In the genomic region with DNA sequence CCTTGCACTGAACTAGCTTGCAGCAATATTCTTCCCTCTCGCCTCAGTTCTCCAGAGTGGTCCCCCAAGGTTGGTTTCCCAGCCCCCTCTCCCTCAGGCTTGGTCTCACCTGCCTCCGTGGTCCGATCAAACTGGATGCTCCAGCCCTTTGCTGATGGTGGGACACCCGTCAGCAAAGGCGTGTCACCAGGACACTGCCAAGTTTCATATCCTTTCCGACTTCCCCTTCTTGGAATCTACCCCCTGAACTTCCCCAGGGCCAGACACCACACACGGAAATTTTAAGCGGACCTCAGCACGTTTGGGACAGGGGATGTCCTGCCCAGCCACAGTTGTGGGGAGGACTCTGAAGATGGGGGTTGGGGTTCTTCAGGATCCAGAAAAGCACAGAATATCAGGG, we compare ENCODE assay signal across 8 mouse cellular contexts. TPM values are rescaled to one million over a fixed set of nuclear protein-coding genes. Genes with fewer than 3 reads are reported as not detected.
A peak's percentile ranks its signal among the peaks of the same experiment; 100 is the strongest.
DNase-seq lines count a peak whose midpoint lies in the region; ATAC-seq and TF ChIP-seq lines count a peak whose summit lies in the region.

A gene (minus strand): TSS at position 167 of the 400 bp plus-strand sequence.

- peaks cover 13% of the 10 kb centered on the region for H3K27me3 ChIP-seq in embryonic facial prominence, embryonic 11.5 days (ENCODE audit: control insufficient read depth, insufficient read depth, low read length)
- peaks cover 62% of the 10 kb centered on the region for H3K27me3 ChIP-seq in embryonic facial prominence, embryonic 10.5 days (replicated peaks; ENCODE audit: low read depth, poor library complexity, severe bottlenecking)
- H3K27me3 ChIP-seq in testis, adult 2 months (ENCODE audit: control insufficient read depth, insufficient read depth, low read length) = no peaks in the 10 kb centered on the region
- H3K27me3 ChIP-seq in hindbrain, embryonic 14.5 days (ENCODE audit: control insufficient read depth, insufficient read depth, low read length) = peaks cover 33% of the 10 kb centered on the region
- peaks cover 4% of the 10 kb centered on the region; the same call in 1 of the 2 replicates for H3K27me3 ChIP-seq in liver, embryonic 14.5 days (ENCODE audit: control insufficient read depth, insufficient read depth, low read length)

- WGBS in embryonic facial prominence, embryonic 11.5 days = 80% methylated on average over 9 of the region's 9 CpGs
- 81% methylated on average over 9 of the region's 9 CpGs for WGBS in embryonic facial prominence, embryonic 10.5 days
- WGBS in hindbrain, embryonic 14.5 days = 84% methylated on average over 9 of the region's 9 CpGs
- WGBS in liver, embryonic 14.5 days (ENCODE audit: insufficient replicate concordance) = 49% methylated on average over 9 of the region's 9 CpGs

- no peaks in the 10 kb centered on the region for H3K36me3 ChIP-seq in embryonic facial prominence, embryonic 11.5 days (replicated peaks; ENCODE audit: control insufficient read depth, insufficient read depth, low read depth, low read length)
- no peaks in the 10 kb centered on the region for H3K36me3 ChIP-seq in embryonic facial prominence, embryonic 10.5 days (replicated peaks)
- no peaks in the 10 kb centered on the region for H3K36me3 ChIP-seq in testis, adult 2 months (ENCODE audit: control insufficient read depth, insufficient read depth, low read length)
- H3K36me3 ChIP-seq in hindbrain, embryonic 14.5 days (replicated peaks; ENCODE audit: control insufficient read depth, insufficient read depth) = no peaks in the 10 kb centered on the region
- H3K36me3 ChIP-seq in liver, embryonic 14.5 days (replicated peaks; ENCODE audit: control insufficient read depth, insufficient read depth, low read depth) = no peaks in the 10 kb centered on the region

- no peak for ATAC-seq in embryonic facial prominence, embryonic 11.5 days (replicated peaks; ENCODE audit: insufficient number of reproducible peaks, low FRiP score, low TSS enrichment, low read depth)
- no peak for ATAC-seq in hindbrain, embryonic 14.5 days (ENCODE audit: low FRiP score)
- no peak for ATAC-seq in liver, embryonic 14.5 days (ENCODE audit: insufficient read depth)
- ATAC-seq in activated CD4-positive, CD25-positive, alpha-beta regulatory T cell, adult 4 months = no peak

- no peak for DNase-seq in embryonic facial prominence, embryonic 11.5 days (ENCODE audit: low spot score)
- no peak for DNase-seq in embryonic facial prominence, embryonic 10.5 days (ENCODE audit: low spot score)
- DNase-seq in testis, postnatal 10 days (ENCODE audit: low spot score) = no peak
- no peak for DNase-seq in hindbrain, embryonic 14.5 days (ENCODE audit: low spot score)
- DNase-seq in liver, embryonic 14.5 days (ENCODE audit: low read depth in 3 of 3, low spot score in 3 of 3) = no peak
- DNase-seq in thymus, postnatal 36 days = no peak

- TF ChIP-seq CTCF in testis, adult 2 months (IDR thresholded peaks at IDR 0.05; ENCODE audit: control insufficient read depth, insufficient read depth, insufficient replicate concordance, low read depth, low read length) = no peak
- no peak for TF ChIP-seq CTCF in liver, embryonic 14.5 days (IDR thresholded peaks at IDR 0.05; ENCODE audit: low read depth)

- H3K4me3 ChIP-seq in embryonic facial prominence, embryonic 11.5 days (ENCODE audit: low read depth, low read length) = no peak within 1 kb of the TSS
- no peak within 1 kb of the TSS for H3K4me3 ChIP-seq in embryonic facial prominence, embryonic 10.5 days
- H3K4me3 ChIP-seq in testis, adult 2 months (ENCODE audit: control insufficient read depth, low read depth, low read length) = peak within 1 kb of the TSS; percentile 3; the same call in 1 of the 2 replicates
- H3K4me3 ChIP-seq in hindbrain, embryonic 14.5 days (replicated peaks; ENCODE audit: low read length) = no peak within 1 kb of the TSS
- no peak within 1 kb of the TSS for H3K4me3 ChIP-seq in liver, embryonic 14.5 days (ENCODE audit: insufficient read depth in 1 of 2, low read depth in 2 of 2, low read length in 2 of 2)

- no peaks in the 10 kb centered on the region for H3K9me3 ChIP-seq in embryonic facial prominence, embryonic 11.5 days (replicated peaks; ENCODE audit: control insufficient read depth, low read length)
- H3K9me3 ChIP-seq in embryonic facial prominence, embryonic 10.5 days = no peaks in the 10 kb centered on the region
- H3K9me3 ChIP-seq in hindbrain, embryonic 14.5 days (ENCODE audit: control insufficient read depth, low read length) = no peaks in the 10 kb centered on the region
- no peaks in the 10 kb centered on the region for H3K9me3 ChIP-seq in liver, embryonic 14.5 days (ENCODE audit: control insufficient read depth, low read length)

- H3K4me2 ChIP-seq in embryonic facial prominence, embryonic 11.5 days (ENCODE audit: low read depth, low read length) = no peak within 1 kb of the TSS
- no peak within 1 kb of the TSS for H3K4me2 ChIP-seq in hindbrain, embryonic 14.5 days (replicated peaks)
- H3K4me2 ChIP-seq in liver, embryonic 14.5 days (ENCODE audit: low read depth) = no peak within 1 kb of the TSS

- H3K27ac ChIP-seq in embryonic facial prominence, embryonic 11.5 days (replicated peaks; ENCODE audit: low read depth, low read length) = no peak within 1 kb of the TSS
- H3K27ac ChIP-seq in embryonic facial prominence, embryonic 10.5 days (replicated peaks) = no peak within 1 kb of the TSS
- no peak within 1 kb of the TSS; the same call in none of the 2 replicates for H3K27ac ChIP-seq in testis, adult 2 months (ENCODE audit: control insufficient read depth, insufficient read depth, low read depth, low read length)
- H3K27ac ChIP-seq in hindbrain, embryonic 14.5 days = no peak within 1 kb of the TSS
- H3K27ac ChIP-seq in liver, embryonic 14.5 days = no peak within 1 kb of the TSS

- TF ChIP-seq POLR2A in testis, adult 2 months (IDR thresholded peaks at IDR 0.05; ENCODE audit: control insufficient read depth, low read depth, low read length) = no peak

- TF ChIP-seq EP300 in liver, embryonic 14.5 days (IDR thresholded peaks at IDR 0.05; ENCODE audit: low read depth) = no peak

- no peak within 1 kb of the TSS for H3K9ac ChIP-seq in embryonic facial prominence, embryonic 11.5 days (replicated peaks; ENCODE audit: low read length)
- H3K9ac ChIP-seq in hindbrain, embryonic 14.5 days = no peak within 1 kb of the TSS
- no peak within 1 kb of the TSS for H3K9ac ChIP-seq in liver, embryonic 14.5 days (replicated peaks)

- 0 out of 2 replicates have a peak, but pooled peaks cover 2% of the 10 kb centered on the region for H3K4me1 ChIP-seq in embryonic facial prominence, embryonic 11.5 days (ENCODE audit: control insufficient read depth, insufficient read depth, low read length)
- peaks cover 17% of the 10 kb centered on the region for H3K4me1 ChIP-seq in embryonic facial prominence, embryonic 10.5 days
- H3K4me1 ChIP-seq in testis, adult 2 months (ENCODE audit: control insufficient read depth, insufficient read depth, low read length) = no peaks in the 10 kb centered on the region; the same call in 1 of the 2 replicates
- 0 out of 2 replicates have a peak, but pooled peaks cover 2% of the 10 kb centered on the region for H3K4me1 ChIP-seq in hindbrain, embryonic 14.5 days (replicated peaks; ENCODE audit: control insufficient read depth, insufficient read depth, low read length)
- no peaks in the 10 kb centered on the region for H3K4me1 ChIP-seq in liver, embryonic 14.5 days (replicated peaks; ENCODE audit: control insufficient read depth in 2 of 2, insufficient read depth in 2 of 2, low read length in 1 of 2)

RNA-seq across cellular contexts. Expression of the gene that starts here (rescaled TPM):
- polyA plus RNA-seq in embryonic facial prominence, embryonic 11.5 days (2014; fragmentation: Nextera tagmentation; extraction: Ambion mirVana) = 15.2 and 16.2 TPM in 2 replicates
- 4.6 and 8.1 TPM in 2 replicates for polyA plus RNA-seq in embryonic facial prominence, embryonic 10.5 days (2016; fragmentation: Nextera tagmentation; extraction: Ambion mirVana)
- polyA plus RNA-seq in testis, adult 2 months (2012; rRNA removed) = 5.2 and 6.7 TPM in 2 replicates
- polyA plus RNA-seq in hindbrain, embryonic 14.5 days (2014; fragmentation: Nextera tagmentation; extraction: Ambion mirVana) = 29.9 and 33.4 TPM in 2 replicates
- polyA plus RNA-seq in liver, embryonic 14.5 days (2012; rRNA removed) = 23.8 and 26.4 TPM in 2 replicates
- 40.9 and 41.0 TPM in 2 replicates for polyA plus RNA-seq in liver, embryonic 14.5 days (2014; fragmentation: Nextera tagmentation; extraction: Ambion mirVana)
- under 1 TPM; 0.83 to 0.97 TPM for polyA plus RNA-seq in activated CD4-positive, CD25-positive, alpha-beta regulatory T cell, adult 4 months (2017; shearing (Covaris generic))
